Mouse (Mus musculus): ENCODE data around the gene Igfbp1. TPM values are rescaled to one million over a fixed set of nuclear protein-coding genes. Genes with fewer than 3 reads are reported as not detected.

The Igfbp1 gene
- polyA plus RNA-seq, 1 experiment from 2014 or later: 8.5 TPM

DNA sequence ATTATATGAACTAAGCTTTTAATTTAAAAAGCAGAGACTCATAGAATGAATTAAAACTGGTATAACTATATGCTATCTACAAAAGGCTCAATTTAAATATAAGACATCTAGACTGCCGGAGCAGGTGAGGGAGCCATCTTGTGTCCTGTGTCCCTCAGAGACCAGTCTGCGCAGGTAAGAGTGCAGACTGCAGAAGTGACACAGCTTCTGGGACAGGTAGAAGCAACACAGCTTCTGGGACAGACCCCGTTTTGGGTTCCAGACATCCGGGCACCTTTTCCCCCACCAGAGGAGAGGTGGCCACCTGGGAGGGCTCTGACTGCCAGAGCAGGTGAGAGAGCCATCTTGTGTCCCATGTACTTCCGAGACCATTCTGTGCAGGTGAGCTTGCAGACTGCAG is 53.3 kb downstream of the Igfbp1 start:
- H3K9ac ChIP-seq (ENCODE audit: low read length): no peak overlapping the region
- no peak for ATAC-seq (ENCODE audit: insufficient read depth, low FRiP score)
- H3K27ac ChIP-seq (ENCODE audit: low read length): no peak overlapping the region
- 92% methylated on average over 5 of the region's 5 CpGs for WGBS
- H3K4me2 ChIP-seq (ENCODE audit: low read depth, low read length): no peak overlapping the region
- H3K4me3 ChIP-seq (replicated peaks; ENCODE audit: low read length): no peak overlapping the region
- no peaks in the 10 kb centered on the region for H3K4me1 ChIP-seq (ENCODE audit: control insufficient read depth, insufficient read depth, low read length)
- H3K36me3 ChIP-seq (ENCODE audit: control insufficient read depth, insufficient read depth, low read length): no peaks in the 10 kb centered on the region
- H3K27me3 ChIP-seq (ENCODE audit: control insufficient read depth, insufficient read depth, low read length): no peaks in the 10 kb centered on the region
- H3K9me3 ChIP-seq (replicated peaks; ENCODE audit: control insufficient read depth, low read length): no peaks in the 10 kb centered on the region

Other genes with a start within 250 kb of the Igfbp1 start
- 1.8 and 2.2 TPM in 2 replicates for gene Adcy1, start 134.3 kb upstream of the Igfbp1 start, polyA plus RNA-seq (2015; fragmentation: Nextera tagmentation; extraction: Ambion mirVana)
- gene Gm11985, start 9.2 kb upstream of the Igfbp1 start, polyA plus RNA-seq (2015; fragmentation: Nextera tagmentation; extraction: Ambion mirVana): not detected in 2 replicates
- 41.4 and 50.8 TPM in 2 replicates for gene Igfbp3, start 16.1 kb downstream of the Igfbp1 start, polyA plus RNA-seq (2015; fragmentation: Nextera tagmentation; extraction: Ambion mirVana)